Mouse (Mus musculus) embryonic facial prominence, embryonic 13.5 days (tissue): ENCODE measurements at regions not wholly inside any gene's neighbourhood (a gene's known extent, or its start where the extent isn't known, plus 50 kb on each side); places are given as distances from the start of the nearest gene placed in this dataset.

ENCODE experiments used
- ATAC-seq: fragments of 200-750 bp; cut with Nextera tagmentation; 2 replicates; pipeline ENCODE4 v1.8.0; 2017; ENCODE audit warnings: low read depth; ENCODE audit not compliant: insufficient number of reproducible peaks, insufficient read depth, low FRiP score, low TSS enrichment
- H3K27ac ChIP-seq: fragments of 300-500 bp; sonication (generic); 2 replicates; pipeline ENCODE4 v1.5.1; 2015; ENCODE audit warnings: moderate library complexity, mild to moderate bottlenecking, inconsistent platforms
- H3K27me3 ChIP-seq: fragments of 300-500 bp; sonication (generic); 2 replicates; pipeline ENCODE4 v1.6.1; 2015; ENCODE audit warnings: mild to moderate bottlenecking, inconsistent platforms
- H3K36me3 ChIP-seq: fragments of 300-500 bp; sonication (generic); 2 replicates; pipeline ENCODE4 v1.6.1; 2015; ENCODE audit warnings: mild to moderate bottlenecking, inconsistent platforms
- H3K4me1 ChIP-seq: fragments of 300-500 bp; sonication (generic); 2 replicates; pipeline ENCODE4 v1.6.1; 2015; ENCODE audit warnings: inconsistent platforms
- H3K4me2 ChIP-seq: fragments of 300-500 bp; sonication (generic); 2 replicates; pipeline ENCODE4 v1.6.1; 2015; ENCODE audit warnings: moderate library complexity, mild to moderate bottlenecking, inconsistent platforms
- H3K4me3 ChIP-seq: fragments of 300-500 bp; sonication (generic); 2 replicates; pipeline ENCODE4 v1.5.1; 2015; ENCODE audit warnings: mild to moderate bottlenecking, inconsistent platforms
- H3K9ac ChIP-seq: fragments of 300-500 bp; sonication (generic); 2 replicates; pipeline ENCODE4 v1.6.1; 2015; ENCODE audit warnings: mild to moderate bottlenecking, inconsistent platforms
- H3K9me3 ChIP-seq: fragments of 300-500 bp; sonication (generic); 2 replicates; pipeline ENCODE4 v1.6.1; 2016; ENCODE audit warnings: inconsistent platforms
- WGBS: fragments of 180-500 bp; shearing (Covaris S2); methylation state at CpG from one replicate; pipeline ENCODE4 v1.1.7; 2015; ENCODE audit warnings: mixed read lengths; 5-methylcytosine and 5-hydroxymethylcytosine counted together

DNA sequence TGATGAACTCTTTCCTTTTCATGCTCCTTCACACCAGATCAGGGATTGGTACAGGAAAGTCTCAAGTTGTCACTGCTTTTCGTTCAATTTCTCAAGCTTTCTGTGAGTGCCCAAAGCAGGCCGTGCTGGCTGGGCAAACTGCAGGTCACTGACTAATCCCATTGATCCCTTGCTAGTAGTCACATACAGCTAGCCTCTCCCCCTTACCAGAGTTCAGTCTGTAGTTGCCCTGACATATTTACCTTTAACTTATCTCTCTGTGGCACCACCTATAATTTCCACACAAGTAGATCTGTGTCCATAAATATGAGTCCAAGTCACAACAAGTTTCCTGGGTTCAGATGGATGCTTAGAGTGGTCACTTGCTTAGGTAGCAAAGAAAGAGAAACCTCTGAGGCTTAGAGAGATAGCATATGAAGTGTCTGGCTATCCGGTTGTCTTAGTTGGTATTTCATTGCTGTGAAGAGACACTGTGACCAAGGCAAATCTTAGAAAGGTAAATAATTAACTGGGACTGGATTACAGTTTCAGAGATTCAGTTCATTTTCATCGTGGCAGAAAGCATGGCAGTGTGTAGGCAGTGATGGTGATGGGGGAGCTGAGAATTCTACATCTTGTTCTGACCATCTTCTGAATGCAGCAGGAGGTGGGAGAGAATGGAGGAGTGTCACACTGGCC, 362.8 kb upstream of the Pcsk5 start:
- Histone ChIP-seq H3K9ac (no peak overlapping the region), H3K36me3 (no peaks in the 10 kb centered on the region), H3K4me2 (no peak overlapping the region), H3K4me1 (no peaks in the 10 kb centered on the region), H3K27ac (no peak overlapping the region), H3K4me3 (no peak overlapping the region), H3K9me3 (no peaks in the 10 kb centered on the region), H3K27me3 (no peaks in the 10 kb centered on the region)
- WGBS, result 82% methylated on average over 4 of the region's 4 CpGs
- ATAC-seq, result no peak

DNA sequence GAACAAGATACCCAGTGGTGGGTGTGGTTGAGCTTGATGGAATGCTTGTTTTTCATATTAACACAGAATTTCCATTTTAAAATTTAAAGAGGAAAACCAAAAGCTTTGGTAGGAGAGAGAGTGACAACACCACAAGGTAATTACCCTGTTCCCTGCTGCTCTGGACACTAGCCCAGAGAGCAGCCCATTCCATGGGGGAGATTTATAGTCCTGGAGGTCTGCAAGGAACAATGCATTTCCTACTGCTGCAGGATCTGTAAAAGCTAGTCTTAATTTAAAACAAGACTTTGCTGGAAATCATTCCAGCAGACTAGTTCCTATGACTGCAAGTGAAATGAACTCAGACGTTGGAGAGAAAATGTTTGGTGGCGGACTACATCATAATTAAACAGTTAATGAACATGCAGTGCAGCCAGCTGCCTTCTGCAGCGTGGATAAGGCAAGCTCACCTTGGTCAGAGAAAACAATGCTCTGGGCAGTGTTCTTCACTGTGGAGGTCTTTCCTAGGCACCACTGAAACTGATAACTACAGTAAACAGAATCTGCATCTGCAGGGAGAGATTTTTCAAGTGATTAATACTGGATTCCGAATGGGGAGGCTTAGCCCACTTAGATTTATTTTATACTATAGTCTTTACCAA, 351.8 kb upstream of the Pcsk5 start:
- no peaks in the 10 kb centered on the region; the same call in 1 of the 2 replicates for H3K4me1 ChIP-seq
- no peak for ATAC-seq
- H3K9ac ChIP-seq, result no peak overlapping the region
- H3K4me2 ChIP-seq, result no peak overlapping the region
- no peaks in the 10 kb centered on the region for H3K36me3 ChIP-seq
- H3K4me3 ChIP-seq, result no peak overlapping the region
- no peak overlapping the region for H3K27ac ChIP-seq
- WGBS, result 53% methylated on average over 4 of the region's 4 CpGs
- no peaks in the 10 kb centered on the region for H3K9me3 ChIP-seq
- H3K27me3 ChIP-seq, result no peaks in the 10 kb centered on the region

DNA sequence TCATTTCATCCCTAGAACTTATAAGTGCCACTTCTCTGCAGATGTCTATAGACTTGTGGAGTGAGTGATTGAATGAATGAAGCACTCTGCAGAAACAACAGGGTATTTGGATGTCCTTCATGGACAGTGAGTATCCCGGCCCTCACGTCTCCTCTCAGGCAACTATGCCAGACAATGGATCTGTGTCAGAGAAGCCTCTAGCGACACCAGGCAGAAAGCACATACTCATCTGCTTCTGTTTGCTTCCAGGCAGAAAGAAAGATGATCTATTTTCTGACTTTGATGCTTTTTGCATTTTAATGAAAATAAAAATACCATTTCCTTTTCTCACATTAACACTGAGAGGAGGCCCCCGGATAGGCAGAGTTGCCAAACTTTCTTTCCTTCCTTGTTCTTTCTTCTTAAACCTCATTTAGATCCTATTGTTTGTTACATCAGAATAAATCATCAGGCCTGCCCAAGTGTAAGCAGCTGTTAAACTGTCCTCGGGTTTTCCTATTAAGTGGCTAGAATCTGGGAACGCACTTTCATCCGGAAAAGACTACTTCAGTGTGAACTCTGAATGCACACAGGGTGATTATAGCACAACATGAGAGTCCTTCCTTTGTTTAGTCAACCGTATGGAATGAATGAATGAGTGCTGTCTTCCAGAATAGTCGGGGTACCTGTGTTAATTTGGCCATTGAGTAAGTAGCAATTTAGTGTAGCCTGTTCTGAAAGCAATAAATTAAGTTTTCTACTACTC, 350.9 kb upstream of the Pcsk5 start:
- no peak overlapping the region for H3K4me2 ChIP-seq
- H3K9me3 ChIP-seq, result no peaks in the 10 kb centered on the region
- H3K36me3 ChIP-seq, result no peaks in the 10 kb centered on the region
- no peaks in the 10 kb centered on the region for H3K27me3 ChIP-seq
- no peaks in the 10 kb centered on the region; the same call in 1 of the 2 replicates for H3K4me1 ChIP-seq
- 63% methylated on average over 9 of the region's 9 CpGs for WGBS
- H3K9ac ChIP-seq, result no peak overlapping the region
- no peak overlapping the region for H3K4me3 ChIP-seq
- no peak overlapping the region for H3K27ac ChIP-seq
- ATAC-seq, result no peak

DNA sequence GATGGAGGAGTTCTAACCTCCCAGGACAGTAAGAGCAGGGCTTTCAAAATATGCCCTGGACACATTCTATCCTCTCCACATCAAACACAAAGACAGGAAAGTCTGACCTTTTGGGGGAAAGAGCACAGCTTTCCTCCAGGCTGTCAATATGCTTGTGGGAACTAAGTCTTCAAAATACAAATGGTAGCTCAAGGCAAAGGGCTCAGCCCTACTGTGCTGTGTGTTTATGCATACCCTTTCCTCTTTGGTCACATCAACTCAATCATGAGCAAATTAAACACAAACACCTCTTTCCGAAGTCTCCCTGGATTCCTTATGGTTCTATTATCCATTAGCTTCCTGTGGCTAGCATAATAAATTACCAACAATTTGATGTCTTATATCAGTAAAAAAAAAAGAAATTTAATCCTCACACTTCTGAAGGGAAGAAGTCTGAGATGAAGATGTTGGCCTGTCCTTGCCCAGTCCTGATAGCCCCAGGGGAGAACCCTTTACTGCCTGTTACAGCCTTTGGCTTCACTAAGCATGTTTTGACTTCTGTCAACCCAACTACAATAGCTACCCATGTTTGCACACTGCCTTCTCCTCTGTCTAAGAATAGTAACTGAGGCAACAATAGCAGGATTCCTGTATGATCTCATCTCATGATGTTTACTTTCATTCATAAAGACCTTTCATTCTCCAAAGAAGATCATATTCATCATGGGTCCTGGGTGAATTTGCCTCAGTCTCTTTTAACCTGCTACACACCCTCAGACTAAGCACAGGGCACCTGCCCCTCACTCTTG, 348.5 kb upstream of the Pcsk5 start:
- WGBS, result 79% methylated on average over 1 of the region's 1 CpGs
- no peak overlapping the region for H3K9ac ChIP-seq

DNA sequence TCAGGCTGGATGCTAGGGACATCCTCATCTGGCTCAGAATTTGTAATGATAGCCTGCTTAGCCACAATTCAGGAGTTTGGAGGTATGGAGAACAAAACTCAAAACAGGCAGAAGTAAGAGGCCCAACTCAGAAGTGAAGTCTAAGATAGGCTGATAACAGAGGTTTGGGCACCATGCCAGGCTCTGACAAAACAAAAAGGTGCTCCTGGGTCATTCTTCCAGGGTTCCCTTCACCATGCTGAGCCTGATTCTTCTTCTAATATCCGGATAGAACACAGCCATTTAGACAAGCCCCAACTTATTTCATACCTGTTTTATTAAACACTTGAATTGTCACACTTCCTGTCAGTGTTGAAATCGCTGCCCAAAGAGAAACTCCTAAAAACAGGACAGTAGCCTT, 347.8 kb upstream of the Pcsk5 start:
- ATAC-seq, result no peak
- WGBS, result 76% methylated on average over 2 of the region's 2 CpGs
- H3K36me3 ChIP-seq, result no peaks in the 10 kb centered on the region
- no peak overlapping the region for H3K4me2 ChIP-seq
- H3K27ac ChIP-seq, result no peak overlapping the region
- H3K9me3 ChIP-seq, result no peaks in the 10 kb centered on the region
- H3K4me3 ChIP-seq, result no peak overlapping the region
- H3K9ac ChIP-seq, result no peak overlapping the region
- no peaks in the 10 kb centered on the region for H3K27me3 ChIP-seq
- no peaks in the 10 kb centered on the region; the same call in 1 of the 2 replicates for H3K4me1 ChIP-seq

More for the DNA sequence above, 348.5 kb upstream of the Pcsk5 start:
- Histone ChIP-seq H3K4me3 (no peak overlapping the region), H3K36me3 (no peaks in the 10 kb centered on the region), H3K27me3 (no peaks in the 10 kb centered on the region), H3K4me1 (no peaks in the 10 kb centered on the region; the same call in 1 of the 2 replicates), H3K9me3 (no peaks in the 10 kb centered on the region), H3K27ac (no peak overlapping the region), H3K4me2 (no peak overlapping the region)
- ATAC-seq, result no peak

DNA sequence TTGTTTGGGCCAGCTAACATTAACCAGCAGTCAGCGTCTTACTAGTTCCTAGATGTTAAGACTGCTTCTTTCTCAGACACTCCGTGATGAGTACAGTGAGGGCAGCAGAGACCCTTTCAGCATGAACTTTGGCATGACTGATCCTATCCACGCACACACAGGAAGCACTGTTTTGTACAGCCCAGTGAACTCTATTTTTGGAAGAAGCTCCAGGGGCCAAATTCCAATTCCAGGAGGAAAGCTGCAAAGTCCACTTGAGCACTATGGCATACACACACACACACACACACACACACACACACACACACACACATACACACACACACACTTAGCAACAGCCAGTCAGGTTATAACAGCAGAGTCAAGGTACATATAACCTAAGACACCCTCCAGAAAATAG, 338.8 kb upstream of the Pcsk5 start:
- Histone ChIP-seq H3K4me1 (no peaks in the 10 kb centered on the region), H3K36me3 (no peaks in the 10 kb centered on the region), H3K27me3 (no peaks in the 10 kb centered on the region), H3K9me3 (no peaks in the 10 kb centered on the region), H3K27ac (no peak overlapping the region), H3K4me2 (no peak overlapping the region), H3K9ac (no peak overlapping the region), H3K4me3 (no peak overlapping the region)
- ATAC-seq, result no peak
- 40% methylated on average over 3 of the region's 3 CpGs for WGBS

DNA sequence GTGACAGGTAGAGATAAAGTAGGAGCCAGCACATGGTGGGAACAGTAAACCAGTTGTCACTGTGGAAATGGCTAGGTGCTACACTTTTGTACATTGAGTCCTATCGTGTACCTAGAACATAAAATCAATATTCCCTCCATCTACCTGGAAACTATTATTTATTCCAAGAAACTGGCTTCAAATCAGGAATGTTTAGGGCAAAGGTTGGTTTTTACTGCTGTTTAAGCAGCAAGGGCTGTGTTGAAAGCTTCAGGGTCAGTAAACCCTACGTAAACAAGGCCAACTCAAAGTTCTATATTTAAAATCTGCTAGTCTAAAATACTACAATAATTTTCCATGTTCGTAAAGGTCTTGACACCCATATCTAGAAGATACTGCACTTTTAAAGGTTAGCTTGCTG, 309.1 kb upstream of the Pcsk5 start:
- H3K27me3 ChIP-seq, result no peaks in the 10 kb centered on the region

DNA sequence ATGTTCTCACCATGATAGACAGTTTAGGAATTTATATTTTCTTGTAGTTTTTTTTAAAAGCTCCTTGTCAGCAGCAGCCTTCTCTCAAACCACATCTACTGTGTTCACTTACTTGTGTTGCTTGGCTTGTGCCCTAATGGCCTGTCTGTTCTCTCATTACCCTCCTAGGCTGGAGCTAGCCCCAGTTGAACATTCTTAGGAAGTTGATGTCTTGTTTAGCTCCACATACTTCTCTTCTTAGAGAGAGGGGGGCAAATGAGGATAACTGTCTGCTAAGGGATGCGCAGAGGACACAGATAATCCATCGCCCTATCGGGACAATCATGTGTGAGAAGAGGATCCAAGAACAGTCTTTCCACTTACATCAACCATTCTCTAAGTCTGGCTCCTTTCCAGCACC, 293.5 kb upstream of the Pcsk5 start:
- no peaks in the 10 kb centered on the region for H3K4me1 ChIP-seq

More for the DNA sequence above, 309.1 kb upstream of the Pcsk5 start:
- no peak overlapping the region for H3K4me2 ChIP-seq
- no peak overlapping the region for H3K4me3 ChIP-seq
- no peak for ATAC-seq
- no peaks in the 10 kb centered on the region for H3K4me1 ChIP-seq
- WGBS, result 86% methylated on average over 3 of the region's 3 CpGs
- no peaks in the 10 kb centered on the region for H3K36me3 ChIP-seq
- H3K9ac ChIP-seq, result no peak overlapping the region
- no peaks in the 10 kb centered on the region for H3K9me3 ChIP-seq
- no peak overlapping the region for H3K27ac ChIP-seq

DNA sequence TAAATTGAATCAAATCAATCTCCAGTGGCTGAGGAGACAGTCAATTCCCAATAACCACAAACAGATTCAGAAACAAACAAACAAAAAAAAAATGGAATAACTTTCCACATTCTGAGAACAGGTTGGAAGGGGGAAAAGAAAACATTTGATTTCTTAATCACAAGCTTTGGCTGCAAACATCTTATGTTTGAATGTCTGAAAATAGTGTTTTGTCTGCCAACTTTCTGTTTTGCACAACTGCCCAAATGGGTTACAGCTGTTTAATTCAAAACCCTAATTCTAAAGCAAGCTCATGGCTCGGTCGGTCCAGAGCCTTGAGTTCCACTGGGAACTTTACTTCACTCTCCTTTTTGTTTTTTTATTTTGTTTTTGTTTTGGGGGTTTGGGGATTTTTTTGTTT, 291.4 kb upstream of the Pcsk5 start:
- no peak overlapping the region for H3K4me3 ChIP-seq
- no peak overlapping the region for H3K27ac ChIP-seq
- 33% methylated on average over 2 of the region's 2 CpGs for WGBS
- no peak overlapping the region for H3K4me2 ChIP-seq
- no peaks in the 10 kb centered on the region for H3K9me3 ChIP-seq
- H3K27me3 ChIP-seq, result no peaks in the 10 kb centered on the region
- no peak for ATAC-seq
- no peaks in the 10 kb centered on the region for H3K36me3 ChIP-seq
- no peak overlapping the region for H3K9ac ChIP-seq
- no peaks in the 10 kb centered on the region for H3K4me1 ChIP-seq

More for the DNA sequence above, 293.5 kb upstream of the Pcsk5 start:
- Histone ChIP-seq H3K27me3 (no peaks in the 10 kb centered on the region), H3K4me2 (no peak overlapping the region), H3K9ac (no peak overlapping the region), H3K4me3 (no peak overlapping the region), H3K36me3 (no peaks in the 10 kb centered on the region), H3K27ac (no peak overlapping the region), H3K9me3 (no peaks in the 10 kb centered on the region)
- no peak for ATAC-seq
- 98% methylated on average over 3 of the region's 3 CpGs for WGBS

DNA sequence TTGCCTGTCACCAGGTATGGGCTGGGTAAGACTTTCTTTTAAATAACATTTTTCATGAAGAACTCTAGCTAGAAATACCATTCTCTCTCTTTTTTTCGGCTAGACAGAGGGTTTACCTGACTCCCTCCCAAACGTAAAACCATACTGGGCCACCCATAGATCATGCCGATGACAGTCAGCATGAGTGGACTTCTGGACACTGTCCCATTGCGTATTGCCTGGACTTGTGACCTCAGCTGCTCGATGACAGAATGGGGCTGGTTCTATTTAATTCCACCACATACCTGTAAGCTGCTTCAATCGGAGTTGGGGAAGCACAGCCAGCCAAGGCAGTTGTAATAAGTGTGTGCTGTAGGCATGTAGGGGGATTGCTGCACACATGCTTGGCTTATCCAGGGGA, 268.8 kb upstream of the Pcsk5 start:
- Histone ChIP-seq H3K27ac (no peak overlapping the region), H3K9me3 (no peaks in the 10 kb centered on the region), H3K4me1 (no peaks in the 10 kb centered on the region), H3K9ac (no peak overlapping the region), H3K36me3 (no peaks in the 10 kb centered on the region), H3K4me2 (no peak overlapping the region), H3K27me3 (no peaks in the 10 kb centered on the region), H3K4me3 (no peak overlapping the region)
- WGBS, result 77% methylated on average over 6 of the region's 6 CpGs
- ATAC-seq, result no peak

DNA sequence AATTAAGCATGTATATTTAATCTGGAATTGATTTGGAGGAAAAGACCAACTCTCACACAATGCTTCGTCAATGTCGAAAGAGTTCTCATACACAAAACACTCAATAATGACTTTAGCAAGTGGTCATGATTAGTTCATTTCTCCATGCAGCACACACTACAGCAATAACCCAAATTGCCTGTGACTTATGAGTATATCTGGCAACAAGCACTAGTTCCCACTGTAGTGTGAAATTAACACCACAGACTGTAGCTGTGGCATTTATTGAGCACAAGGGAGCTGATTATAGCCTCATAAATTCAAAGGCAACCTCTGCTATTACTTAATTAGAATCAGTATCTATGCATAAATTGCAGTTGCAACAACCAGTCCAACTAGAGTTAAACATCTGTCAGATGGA, 267.2 kb upstream of the Pcsk5 start:
- Histone ChIP-seq H3K9ac (no peak overlapping the region), H3K4me1 (no peaks in the 10 kb centered on the region), H3K36me3 (no peaks in the 10 kb centered on the region), H3K9me3 (no peaks in the 10 kb centered on the region), H3K27ac (no peak overlapping the region), H3K27me3 (no peaks in the 10 kb centered on the region), H3K4me2 (no peak overlapping the region), H3K4me3 (no peak overlapping the region)
- 73% methylated on average over 2 of the region's 2 CpGs for WGBS
- ATAC-seq, result no peak
